Mouse (Mus musculus) ES-E14 (cell line): Measurements from ENCODE around the gene Lztr1. TPM values are rescaled to one million over a fixed set of nuclear protein-coding genes. Genes with fewer than 3 reads are reported as not detected.

Source experiments
- DNase-seq: peaks from one replicate; pipeline ENCODE4 v3.0.0-alpha.2; 2013; ENCODE audit warnings: low read depth, low spot score
- H3K27ac ChIP-seq: 2 replicates; pipeline ENCODE4 v1.5.1; 2012; ENCODE audit warnings: low read depth, mild to moderate bottlenecking, low read length, moderate library complexity, mixed read lengths; ENCODE audit not compliant: poor library complexity, insufficient read depth, severe bottlenecking
- H3K36me3 ChIP-seq: 2 replicates; pipeline ENCODE4 v1.6.1; 2012; ENCODE audit warnings: mild to moderate bottlenecking, low read length, moderate library complexity, mixed read lengths; ENCODE audit not compliant: control insufficient read depth, poor library complexity, insufficient read depth, severe bottlenecking
- H3K4me1 ChIP-seq, 2 experiments: fragments of 150-350 bp in 1 of 2; sonication (generic) in 1 of 2; 2 replicates each; pipeline ENCODE4 v1.6.1; 2012; ENCODE audit warnings: low read length in 2 of 2, mild to moderate bottlenecking in 1 of 2, mixed read lengths in 1 of 2; ENCODE audit not compliant: control insufficient read depth in 2 of 2, insufficient read depth in 2 of 2, poor library complexity in 1 of 2
- H3K4me3 ChIP-seq, 2 experiments: fragments of 150-350 bp in 1 of 2; sonication (generic) in 1 of 2; 2 replicates each; pipeline ENCODE4 v1.5.1; 2012; ENCODE audit warnings: low read length in 2 of 2, low read depth in 1 of 2, mild to moderate bottlenecking in 1 of 2, mixed read lengths in 1 of 2; ENCODE audit not compliant: insufficient read depth in 1 of 2, poor library complexity in 1 of 2, severe bottlenecking in 1 of 2
- H3K9ac ChIP-seq: 2 replicates; pipeline ENCODE4 v1.6.1; 2012; ENCODE audit warnings: low read depth, mild to moderate bottlenecking, low read length, mixed read lengths; ENCODE audit not compliant: poor library complexity, insufficient read depth, severe bottlenecking
- H3K9me3 ChIP-seq: fragments of 150-350 bp; sonication (generic); 2 replicates; pipeline ENCODE4 v1.6.1; 2012; ENCODE audit warnings: low read depth, mild to moderate bottlenecking, low read length; ENCODE audit not compliant: control insufficient read depth, insufficient read depth
- CHD2 ChIP-seq: IDR thresholded peaks from 2 replicates; pipeline ENCODE4 v1.6.1; 2014; ENCODE audit warnings: mild to moderate bottlenecking, low read depth, low read length, inconsistent platforms
- HCFC1 ChIP-seq: IDR thresholded peaks from 2 replicates; pipeline ENCODE4 v1.6.1; 2012; ENCODE audit warnings: low read length, inconsistent platforms, borderline replicate concordance; ENCODE audit not compliant: insufficient read depth
- MAFK ChIP-seq: IDR thresholded peaks from 2 replicates; pipeline ENCODE4 v1.6.1; 2014; ENCODE audit warnings: mild to moderate bottlenecking, low read depth, low read length, inconsistent platforms; ENCODE audit not compliant: insufficient read depth
- ZC3H11A ChIP-seq: IDR thresholded peaks from 2 replicates; pipeline ENCODE4 v1.6.1; 2012; ENCODE audit warnings: low read depth, mild to moderate bottlenecking, inconsistent platforms, low read length, borderline replicate concordance
- ZNF384 ChIP-seq: IDR thresholded peaks from 2 replicates; pipeline ENCODE4 v1.6.1; 2012; ENCODE audit warnings: low read depth, low read length, inconsistent platforms
- in situ Hi-C, 2 experiments: fragments of 600-800 bp; cut with MboI; formaldehyde crosslinking; loops; one replicate each; pipeline ENCODE4 v1.15.1; 2025; ENCODE audit warnings: low sequenced_read_pairs in 2 of 2, inconsistent platforms in 1 of 2; ENCODE audit not compliant: unreplicated experiment in 2 of 2
- total RNA-seq: library from RNA; depleted of rRNA; stranded (reverse); fragments of 300-350 nt; gene quantifications from 2 replicates; pipeline ENCODE4 v1.2.3, GENCODE M21; 2012

The Lztr1 gene
- total RNA-seq, 1 experiment, result 63.1 TPM

DNA sequence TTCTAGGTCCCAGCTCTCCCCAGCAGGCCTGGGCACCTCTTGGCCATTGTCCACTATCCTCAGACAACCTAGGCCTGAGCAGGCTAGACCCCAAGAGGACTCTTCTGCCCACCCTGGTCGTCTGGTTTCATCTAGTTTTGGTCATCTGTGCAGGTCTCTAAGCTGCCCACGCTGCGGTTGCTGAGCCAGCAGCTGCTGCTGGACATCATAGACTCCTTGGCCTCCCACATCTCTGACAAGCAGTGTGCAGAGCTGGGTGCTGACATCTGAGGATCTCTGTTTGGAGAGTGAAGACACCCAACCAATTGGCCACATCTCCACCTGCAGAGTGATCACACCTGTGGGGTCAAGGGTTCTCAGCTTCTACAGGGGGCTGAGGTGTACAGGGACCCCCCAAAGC, 17.0 kb downstream of the Lztr1 start:
- H3K9me3 ChIP-seq, result no peaks in the 10 kb centered on the region
- no peak overlapping the region for H3K9ac ChIP-seq
- H3K36me3 ChIP-seq, result peaks cover 48% of the 10 kb centered on the region
- DNase-seq, result no peak
- peaks cover 0 to 9% of the 10 kb centered on the region in 2 experiments; a peak in 2 of 4 replicates for H3K4me1 ChIP-seq
- in situ Hi-C loops, result no loop called here
- no peak overlapping the region for H3K4me3 ChIP-seq
- no peak overlapping the region for H3K27ac ChIP-seq
- no peak for TF ChIP-seq MAFK
- TF ChIP-seq ZNF384, result no peak
- TF ChIP-seq HCFC1, result no peak
- TF ChIP-seq ZC3H11A, result no peak
- TF ChIP-seq CHD2, result no peak

DNA sequence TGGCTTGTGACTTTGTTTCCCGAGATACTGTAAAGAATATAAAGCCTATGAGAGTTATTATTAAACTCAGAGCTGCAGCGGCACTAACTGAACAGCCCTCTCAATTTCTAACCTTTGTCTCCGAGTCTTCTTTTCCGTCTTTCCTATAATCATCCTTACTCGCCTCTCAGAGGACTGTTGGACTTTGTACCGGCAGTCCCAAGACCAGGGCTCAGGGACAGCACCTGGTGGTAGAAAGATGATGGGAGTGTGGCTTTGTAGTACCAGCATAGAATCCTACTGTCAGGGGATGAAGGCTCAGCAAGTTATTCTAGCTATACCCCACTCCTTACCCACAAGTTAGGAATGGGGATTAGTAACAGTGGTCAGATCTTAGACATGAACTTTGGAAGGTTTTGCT, 17.7 kb downstream of the Lztr1 start:
- no peak overlapping the region for H3K27ac ChIP-seq

DNA sequence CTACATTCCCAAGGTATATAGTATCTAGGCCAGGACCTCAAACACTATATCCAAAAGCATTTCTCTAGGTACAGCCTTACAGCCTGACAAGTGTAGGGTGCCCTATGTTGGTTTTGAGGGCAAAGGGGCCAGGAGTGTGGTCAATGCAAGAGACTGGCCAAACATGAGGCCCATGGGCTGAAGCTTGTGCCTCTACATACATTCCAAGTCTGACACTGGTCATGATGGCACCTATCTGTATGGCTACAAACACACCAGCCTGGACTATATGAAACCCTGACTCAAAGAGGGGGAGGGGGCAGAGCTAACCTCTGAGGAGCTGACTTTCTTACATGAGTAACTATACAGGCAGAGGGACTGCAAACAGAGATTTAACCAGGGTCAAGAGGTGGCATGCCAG, 19.1 kb downstream of the Lztr1 start:
- no peak overlapping the region for H3K27ac ChIP-seq
- no peak overlapping the region for H3K4me3 ChIP-seq
- peaks cover 0 to 16% of the 10 kb centered on the region in 2 experiments; a peak in 2 of 4 replicates for H3K4me1 ChIP-seq
- H3K9ac ChIP-seq, result no peak overlapping the region
- H3K36me3 ChIP-seq, result peaks cover 38% of the 10 kb centered on the region
- no peaks in the 10 kb centered on the region for H3K9me3 ChIP-seq
- in situ Hi-C loops, result no loop called here
- no peak for DNase-seq
- TF ChIP-seq MAFK (no peak), CHD2 (no peak), ZNF384 (no peak), HCFC1 (no peak), ZC3H11A (no peak)

More for the DNA sequence above, 17.7 kb downstream of the Lztr1 start:
- Histone ChIP-seq H3K4me3 (no peak overlapping the region), H3K36me3 (peaks cover 48% of the 10 kb centered on the region), H3K9ac (no peak overlapping the region), H3K4me1 (peaks cover 0 to 9% of the 10 kb centered on the region in 2 experiments; a peak in 2 of 4 replicates), H3K9me3 (no peaks in the 10 kb centered on the region)
- TF ChIP-seq CHD2 (no peak), MAFK (no peak), ZNF384 (no peak), ZC3H11A (no peak), HCFC1 (no peak)
- in situ Hi-C loops, result no loop called here
- DNase-seq, result no peak

DNA sequence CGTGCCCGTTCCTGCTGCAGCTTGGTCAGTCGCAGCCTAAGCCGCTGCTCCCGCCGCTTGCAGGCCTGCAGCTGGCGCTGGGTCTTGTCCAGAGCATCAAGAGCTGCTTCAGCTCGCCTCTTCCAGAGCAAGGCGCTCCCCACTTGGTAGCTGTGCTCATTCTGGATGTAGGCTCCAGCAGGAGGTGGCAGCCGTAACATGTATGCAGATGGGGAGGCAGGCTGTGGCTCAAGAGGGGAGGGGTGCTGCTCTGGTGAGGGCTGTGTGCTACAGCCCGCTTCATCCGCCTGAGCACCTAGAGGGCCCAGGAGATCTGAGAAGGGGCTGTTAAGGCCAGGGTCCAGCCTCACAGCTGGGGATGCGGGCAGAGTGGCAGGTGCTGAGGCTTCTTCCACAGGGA, 19.8 kb downstream of the Lztr1 start:
- in situ Hi-C loops, result no loop called here
- Histone ChIP-seq H3K9ac (peak overlapping the region; percentile 33; the same call in 1 of the 2 replicates), H3K4me1 (peaks cover 0 to 17% of the 10 kb centered on the region in 2 experiments; a peak in 2 of 4 replicates), H3K36me3 (peaks cover 33% of the 10 kb centered on the region), H3K4me3 (no peak overlapping the region), H3K9me3 (no peaks in the 10 kb centered on the region), H3K27ac (no peak overlapping the region)
- TF ChIP-seq MAFK (no peak), ZNF384 (no peak), ZC3H11A (no peak), CHD2 (no peak), HCFC1 (no peak)
- no peak for DNase-seq
